Mouse (Mus musculus) forebrain, embryonic 10.5 days (tissue): ENCODE results near the gene Filip1l. TPM values are rescaled to one million over a fixed set of nuclear protein-coding genes. Genes with fewer than 3 reads are reported as not detected.

Source experiments
- DNase-seq: peaks from one replicate; pipeline ENCODE4 v3.0.0-alpha.2; 2017; ENCODE audit warnings: low spot score; ENCODE audit errors: extremely low spot score
- H3K27ac ChIP-seq: fragments of 300-500 bp; sonication (generic); 2 replicates; pipeline ENCODE4 v1.5.1; 2016; ENCODE audit warnings: mild to moderate bottlenecking
- H3K27me3 ChIP-seq: fragments of 300-500 bp; sonication (generic); 2 replicates; pipeline ENCODE4 v1.6.1; 2016; ENCODE audit warnings: mild to moderate bottlenecking; ENCODE audit not compliant: poor library complexity, severe bottlenecking
- H3K36me3 ChIP-seq: fragments of 300-500 bp; sonication (generic); replicated peaks from 2 replicates; pipeline ENCODE4 v1.6.1; 2016; ENCODE audit warnings: mild to moderate bottlenecking, moderate library complexity
- H3K4me1 ChIP-seq: fragments of 300-500 bp; sonication (generic); 2 replicates; pipeline ENCODE4 v1.6.1; 2016
- H3K4me3 ChIP-seq: fragments of 300-500 bp; sonication (generic); 2 replicates; pipeline ENCODE4 v1.5.1; 2016; ENCODE audit warnings: mild to moderate bottlenecking, moderate library complexity
- H3K9me3 ChIP-seq: fragments of 300-500 bp; sonication (generic); 2 replicates; pipeline ENCODE4 v1.6.1; 2016; ENCODE audit warnings: mild to moderate bottlenecking, moderate library complexity
- WGBS: fragments of 180-500 bp; shearing (Covaris S2); methylation state at CpG from one replicate; pipeline ENCODE4 v1.1.7; 2016; 5-methylcytosine and 5-hydroxymethylcytosine counted together
- polyA plus RNA-seq: library from polyadenylated mRNA; unstranded; fragments of >200 nt; fragmentation: Nextera tagmentation; extraction: Ambion mirVana; gene quantifications from 2 replicates; pipeline ENCODE4 v1.2.1, GENCODE M21; 2016

Filip1l gene
- polyA plus RNA-seq, 1 experiment from 2014 or later = 6.7 TPM

- Histone ChIP-seq H3K4me1 (no peaks in the 10 kb centered on the region), H3K9me3 (no peaks in the 10 kb centered on the region), H3K27me3 (no peaks in the 10 kb centered on the region), H3K36me3 (no peaks in the 10 kb centered on the region), H3K27ac (no peak overlapping the region), H3K4me3 (no peak overlapping the region)
- no peak for DNase-seq
These were observed 135.8 kb downstream of the Filip1l start for GRCm38 (mm10) chr16:57488661-57489060.

GRCm38 (mm10) chr16:57490691-57491090, 137.8 kb downstream of the Filip1l start:
- no peak overlapping the region for H3K4me3 ChIP-seq
- no peaks in the 10 kb centered on the region for H3K27me3 ChIP-seq
- H3K27ac ChIP-seq = no peak overlapping the region
- H3K9me3 ChIP-seq = no peaks in the 10 kb centered on the region
- 93% methylated on average over 8 of the region's 8 CpGs for WGBS
- H3K36me3 ChIP-seq = no peaks in the 10 kb centered on the region
- no peaks in the 10 kb centered on the region for H3K4me1 ChIP-seq
- DNase-seq = no peak

- no peak overlapping the region for H3K27ac ChIP-seq
- H3K9me3 ChIP-seq = no peaks in the 10 kb centered on the region
- no peaks in the 10 kb centered on the region for H3K27me3 ChIP-seq
- peaks cover 10% of the 10 kb centered on the region for H3K4me1 ChIP-seq
- H3K4me3 ChIP-seq = no peak overlapping the region
- 94% methylated on average over 4 of the region's 4 CpGs for WGBS
- H3K36me3 ChIP-seq = no peaks in the 10 kb centered on the region
- no peak for DNase-seq
These were observed 139.0 kb downstream of the Filip1l start for GRCm38 (mm10) chr16:57491853-57492252.

GRCm38 (mm10) chr16:57495476-57496203, 142.7 kb downstream of the Filip1l start:
- H3K36me3 ChIP-seq = no peaks in the 10 kb centered on the region
- H3K27ac ChIP-seq = no peak overlapping the region
- 88% methylated on average over 10 of the region's 10 CpGs for WGBS
- H3K4me1 ChIP-seq = peaks cover 14% of the 10 kb centered on the region
- H3K9me3 ChIP-seq = no peaks in the 10 kb centered on the region
- DNase-seq = no peak
- no peaks in the 10 kb centered on the region for H3K27me3 ChIP-seq
- H3K4me3 ChIP-seq = no peak overlapping the region

- H3K9me3 ChIP-seq = no peaks in the 10 kb centered on the region
- 67% methylated on average over 10 of the region's 10 CpGs for WGBS
- DNase-seq = no peak
These were observed 143.7 kb downstream of the Filip1l start for GRCm38 (mm10) chr16:57496437-57497173.

GRCm38 (mm10) chr16:57500851-57501250, 148.0 kb downstream of the Filip1l start:
- no peak for DNase-seq
- Histone ChIP-seq H3K36me3 (no peaks in the 10 kb centered on the region), H3K9me3 (no peaks in the 10 kb centered on the region), H3K27me3 (no peaks in the 10 kb centered on the region), H3K4me1 (peaks cover 24% of the 10 kb centered on the region), H3K27ac (no peak overlapping the region), H3K4me3 (no peak overlapping the region)
- WGBS = 66% methylated on average over 3 of the region's 3 CpGs

More at GRCm38 (mm10) chr16:57496437-57497173, 143.7 kb downstream of the Filip1l start:
- peaks cover 14% of the 10 kb centered on the region for H3K4me1 ChIP-seq
- no peak overlapping the region for H3K27ac ChIP-seq
- H3K36me3 ChIP-seq = no peaks in the 10 kb centered on the region
- no peaks in the 10 kb centered on the region for H3K27me3 ChIP-seq
- no peak overlapping the region for H3K4me3 ChIP-seq

- Histone ChIP-seq H3K4me3 (no peak overlapping the region), H3K36me3 (no peaks in the 10 kb centered on the region), H3K27ac (no peak overlapping the region), H3K27me3 (no peaks in the 10 kb centered on the region), H3K4me1 (peaks cover 11% of the 10 kb centered on the region), H3K9me3 (no peaks in the 10 kb centered on the region)
- 41% methylated on average over 2 of the region's 2 CpGs for WGBS
- no peak for DNase-seq
These were observed 149.3 kb downstream of the Filip1l start for GRCm38 (mm10) chr16:57502230-57502629.

- Histone ChIP-seq H3K4me3 (no peak overlapping the region), H3K9me3 (no peaks in the 10 kb centered on the region), H3K27me3 (no peaks in the 10 kb centered on the region), H3K4me1 (peaks cover 11% of the 10 kb centered on the region), H3K36me3 (no peaks in the 10 kb centered on the region), H3K27ac (no peak overlapping the region)
- WGBS = 81% methylated on average over 5 of the region's 5 CpGs
- no peak for DNase-seq
These were observed 149.9 kb downstream of the Filip1l start for GRCm38 (mm10) chr16:57502761-57503160.

- Histone ChIP-seq H3K4me1 (peaks cover 11% of the 10 kb centered on the region), H3K9me3 (no peaks in the 10 kb centered on the region), H3K27me3 (no peaks in the 10 kb centered on the region), H3K4me3 (no peak overlapping the region), H3K36me3 (no peaks in the 10 kb centered on the region), H3K27ac (no peak overlapping the region)
- no peak for DNase-seq
- WGBS = 92% methylated on average over 4 of the region's 4 CpGs
These were observed 151.8 kb downstream of the Filip1l start for GRCm38 (mm10) chr16:57504728-57505127.

- WGBS = 94% methylated on average over 6 of the region's 6 CpGs
- no peaks in the 10 kb centered on the region for H3K27me3 ChIP-seq
- H3K4me1 ChIP-seq = peaks cover 11% of the 10 kb centered on the region
- DNase-seq = no peak
- no peak overlapping the region for H3K4me3 ChIP-seq
- no peaks in the 10 kb centered on the region for H3K9me3 ChIP-seq
- no peaks in the 10 kb centered on the region for H3K36me3 ChIP-seq
- H3K27ac ChIP-seq = no peak overlapping the region
These were observed 153.2 kb downstream of the Filip1l start for GRCm38 (mm10) chr16:57506133-57506532.

- Histone ChIP-seq H3K9me3 (no peaks in the 10 kb centered on the region), H3K27ac (no peak overlapping the region), H3K4me1 (no peaks in the 10 kb centered on the region)
These were observed 155.5 kb downstream of the Filip1l start for GRCm38 (mm10) chr16:57508351-57508750.

GRCm38 (mm10) chr16:57509099-57509498, 156.2 kb downstream of the Filip1l start:
- 92% methylated on average over 3 of the region's 3 CpGs for WGBS
- no peaks in the 10 kb centered on the region for H3K36me3 ChIP-seq
- H3K27ac ChIP-seq = no peak overlapping the region
- no peak for DNase-seq
- no peaks in the 10 kb centered on the region for H3K4me1 ChIP-seq
- no peak overlapping the region for H3K4me3 ChIP-seq
- no peaks in the 10 kb centered on the region for H3K9me3 ChIP-seq
- H3K27me3 ChIP-seq = no peaks in the 10 kb centered on the region

More at GRCm38 (mm10) chr16:57508351-57508750, 155.5 kb downstream of the Filip1l start:
- Histone ChIP-seq H3K4me3 (no peak overlapping the region), H3K27me3 (no peaks in the 10 kb centered on the region), H3K36me3 (no peaks in the 10 kb centered on the region)
- WGBS = 94% methylated on average over 1 of the region's 1 CpGs
- DNase-seq = no peak

GRCm38 (mm10) chr16:57513562-57513961, 160.7 kb downstream of the Filip1l start:
- Histone ChIP-seq H3K4me3 (no peak overlapping the region), H3K9me3 (no peaks in the 10 kb centered on the region), H3K27ac (no peak overlapping the region), H3K36me3 (no peaks in the 10 kb centered on the region), H3K4me1 (peaks cover 4% of the 10 kb centered on the region; the same call in 1 of the 2 replicates), H3K27me3 (no peaks in the 10 kb centered on the region)
- no peak for DNase-seq
- WGBS = 92% methylated on average over 7 of the region's 7 CpGs
